Comparison of ENCODE assay signal across 19 mouse cellular contexts in the genomic region with DNA sequence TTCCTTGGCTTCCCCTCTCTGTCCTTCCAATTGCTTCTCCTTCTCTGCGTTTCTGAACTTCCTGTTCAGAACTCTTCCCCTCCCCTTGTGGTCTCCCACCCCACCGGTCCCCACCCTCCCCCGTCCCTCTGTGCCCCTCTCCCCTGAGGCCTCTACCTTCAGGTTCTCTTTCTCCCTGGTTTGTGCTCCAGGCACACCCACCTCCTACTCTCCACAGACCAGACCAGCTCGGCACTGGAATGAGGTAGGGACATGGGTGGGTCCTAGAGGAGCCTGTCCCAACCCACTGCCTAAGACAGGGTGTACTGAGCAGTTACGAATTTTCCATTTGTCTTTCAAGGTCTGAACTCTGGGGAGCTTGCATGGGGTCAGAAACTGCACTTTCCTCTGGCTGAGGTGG. TPM values are rescaled to one million over a fixed set of nuclear protein-coding genes. Genes with fewer than 3 reads are reported as not detected.
DNase-seq lines count a peak whose midpoint lies in the region; ATAC-seq and TF ChIP-seq lines count a peak whose summit lies in the region.
"Had no signal": no experiment of that assay in that cellular context is flagged by ENCODE, and none has a peak within 500 bp of the region (broad histone marks: within the 10 kb centered on the region; RNA-seq: fewer than 3 reads in every experiment).

No protein-coding gene starts in this region.

- H3K36me3 ChIP-seq in forebrain, embryonic 16.5 days (ENCODE audit: control insufficient read depth, insufficient read depth), result no peaks in the 10 kb centered on the region
- no peaks in the 10 kb centered on the region for H3K36me3 ChIP-seq in forebrain, embryonic 14.5 days (ENCODE audit: control insufficient read depth, insufficient read depth, low read length)
- no peaks in the 10 kb centered on the region for H3K36me3 ChIP-seq in lung, embryonic 14.5 days (ENCODE audit: insufficient read depth)
- H3K36me3 ChIP-seq: forebrain, embryonic 15.5 days; heart, embryonic 13.5 days; liver, embryonic 15.5 days had no signal

- H3K9me3 ChIP-seq in forebrain, embryonic 16.5 days (ENCODE audit: control insufficient read depth, low read length), result no peaks in the 10 kb centered on the region
- no peaks in the 10 kb centered on the region for H3K9me3 ChIP-seq in forebrain, embryonic 14.5 days (replicated peaks; ENCODE audit: control insufficient read depth, low read length)
- H3K9me3 ChIP-seq in lung, embryonic 14.5 days (ENCODE audit: low read depth, low read length), result no peaks in the 10 kb centered on the region
- H3K9me3 ChIP-seq: forebrain, embryonic 15.5 days; heart, embryonic 13.5 days; limb, embryonic 13.5 days; liver, embryonic 15.5 days had no signal

- no peak for DNase-seq in forebrain, embryonic 14.5 days (ENCODE audit: low spot score)
- no peak for DNase-seq in lung, embryonic 14.5 days
- DNase-seq in lung, postnatal 10 days, result no peak
- peak; percentile 5 for DNase-seq in ES-CJ7 (ENCODE audit: low read depth, low spot score)
- peak; percentile 11 for DNase-seq in lung, postnatal 14 days
- no peak for DNase-seq in cerebellum, adult 11-12 months
- DNase-seq in cerebellum, adult 8-10 months, result no peak
- DNase-seq: right cerebral cortex, adult 18-20 months had no signal

- peak; percentile 13; the same call in 1 of the 2 replicates for ATAC-seq in forebrain, embryonic 16.5 days
- no peak for ATAC-seq in forebrain, embryonic 14.5 days
- ATAC-seq in lung, embryonic 14.5 days (ENCODE audit: insufficient read depth), result peak; percentile 57
- ATAC-seq: intestine, postnatal 0 days had no signal

- no peak overlapping the region for H3K27ac ChIP-seq in forebrain, embryonic 16.5 days (ENCODE audit: low read length)
- H3K27ac ChIP-seq in forebrain, embryonic 14.5 days (ENCODE audit: low read depth, low read length), result no peak overlapping the region
- H3K27ac ChIP-seq in lung, embryonic 14.5 days (ENCODE audit: low read depth), result peak overlapping the region; percentile 58; the same call in 1 of the 2 replicates
- H3K27ac ChIP-seq: forebrain, embryonic 15.5 days; heart, embryonic 13.5 days; limb, embryonic 13.5 days; liver, embryonic 15.5 days had no signal

- no peak overlapping the region for H3K4me3 ChIP-seq in forebrain, embryonic 16.5 days (replicated peaks; ENCODE audit: low read length)
- H3K4me3 ChIP-seq in forebrain, embryonic 14.5 days (ENCODE audit: low read depth, low read length), result no peak overlapping the region
- no peak overlapping the region for H3K4me3 ChIP-seq in lung, embryonic 14.5 days (ENCODE audit: low read depth, low read length)
- H3K4me3 ChIP-seq: forebrain, embryonic 15.5 days; heart, embryonic 13.5 days; limb, embryonic 13.5 days; liver, embryonic 15.5 days had no signal

- no peaks in the 10 kb centered on the region for H3K27me3 ChIP-seq in forebrain, embryonic 16.5 days (replicated peaks; ENCODE audit: control insufficient read depth, insufficient read depth, low read length)
- no peaks in the 10 kb centered on the region for H3K27me3 ChIP-seq in forebrain, embryonic 14.5 days (replicated peaks; ENCODE audit: control insufficient read depth, insufficient read depth, low read length)
- no peaks in the 10 kb centered on the region for H3K27me3 ChIP-seq in lung, embryonic 14.5 days (ENCODE audit: insufficient read depth, low read length)
- H3K27me3 ChIP-seq: forebrain, embryonic 15.5 days had no signal

- H3K9ac ChIP-seq in forebrain, embryonic 16.5 days (replicated peaks; ENCODE audit: low read depth, low read length), result no peak overlapping the region
- H3K9ac ChIP-seq in forebrain, embryonic 14.5 days (ENCODE audit: low read length), result no peak overlapping the region
- H3K9ac ChIP-seq in lung, embryonic 14.5 days, result no peak overlapping the region
- H3K9ac ChIP-seq: forebrain, embryonic 15.5 days; heart, embryonic 13.5 days; limb, embryonic 13.5 days; liver, embryonic 15.5 days had no signal

- 50% methylated on average over 5 of the region's 5 CpGs for WGBS in forebrain, embryonic 16.5 days
- 48% methylated on average over 5 of the region's 5 CpGs for WGBS in forebrain, embryonic 14.5 days
- WGBS in lung, embryonic 14.5 days, result 30% methylated on average over 5 of the region's 5 CpGs

- TF ChIP-seq CTCF in lung, embryonic 14.5 days (IDR thresholded peaks at IDR 0.05; ENCODE audit: low read depth), result no peak

- no peak overlapping the region for H3K4me2 ChIP-seq in forebrain, embryonic 16.5 days (ENCODE audit: low read length)
- H3K4me2 ChIP-seq in forebrain, embryonic 14.5 days (ENCODE audit: low read length), result no peak overlapping the region
- no peak overlapping the region for H3K4me2 ChIP-seq in lung, embryonic 14.5 days
- H3K4me2 ChIP-seq: forebrain, embryonic 15.5 days; heart, embryonic 13.5 days; limb, embryonic 13.5 days; liver, embryonic 15.5 days had no signal

- H3K4me1 ChIP-seq in forebrain, embryonic 16.5 days (replicated peaks; ENCODE audit: control insufficient read depth, insufficient read depth, low read length), result peaks cover 14% of the 10 kb centered on the region
- H3K4me1 ChIP-seq in forebrain, embryonic 14.5 days (ENCODE audit: control insufficient read depth, insufficient read depth, low read length), result peaks cover 8% of the 10 kb centered on the region; the same call in 1 of the 2 replicates
- H3K4me1 ChIP-seq in lung, embryonic 14.5 days (ENCODE audit: insufficient read depth), result no peaks in the 10 kb centered on the region
- H3K4me1 ChIP-seq: heart, embryonic 13.5 days; liver, embryonic 15.5 days had no signal

RNA-seq across cellular contexts. Expression of a gene that starts 23.1 kb away (rescaled TPM):
- not detected in 2 replicates for polyA plus RNA-seq in forebrain, embryonic 16.5 days (2015; fragmentation: Nextera tagmentation; extraction: Ambion mirVana)
- polyA plus RNA-seq in forebrain, embryonic 14.5 days (2014; fragmentation: Nextera tagmentation; extraction: Ambion mirVana), result not detected in 2 replicates
- not detected in 2 replicates for polyA plus RNA-seq in lung, embryonic 14.5 days (2014; fragmentation: Nextera tagmentation; extraction: Ambion mirVana)
- polyA plus RNA-seq: cerebellum, adult 2 months; gonadal fat pad, adult 2 months; heart, embryonic 13.5 days; intestine, postnatal 0 days; limb, embryonic 13.5 days; liver, embryonic 15.5 days; small intestine, adult 2 months; thymus, adult 2 months; urinary bladder, adult 2 months had no signal

Comparison
In these comparisons a context has a peak if more than half of its experiments do, and no peak if none do; other contexts are left out.
1. DNase-seq: peak in ES-CJ7 (single experiment) and lung, postnatal 14 days (single experiment); none in forebrain, embryonic 14.5 days (single experiment), lung, embryonic 14.5 days (single experiment), lung, postnatal 10 days (single experiment), cerebellum, adult 11-12 months (single experiment) and cerebellum, adult 8-10 months (single experiment).